Mouse (Mus musculus) neural tube, embryonic 13.5 days (tissue): ENCODE results near the gene Chek1. TPM values are rescaled to one million over a fixed set of nuclear protein-coding genes. Genes with fewer than 3 reads are reported as not detected.

Experiments used
- ATAC-seq: fragments of 200-750 bp; cut with Nextera tagmentation; 2 replicates; pipeline ENCODE4 v1.8.0; 2017; ENCODE audit warnings: low read depth, mild to moderate bottlenecking, moderate TSS enrichment, moderate library complexity
- H3K27ac ChIP-seq: fragments of 300-500 bp; sonication (generic); replicated peaks from 2 replicates; pipeline ENCODE4 v1.5.1; 2015; ENCODE audit warnings: moderate library complexity, mild to moderate bottlenecking, inconsistent platforms
- H3K27me3 ChIP-seq: fragments of 300-500 bp; sonication (generic); 2 replicates; pipeline ENCODE4 v1.6.1; 2015; ENCODE audit warnings: mild to moderate bottlenecking, inconsistent platforms
- H3K36me3 ChIP-seq: fragments of 300-500 bp; sonication (generic); 2 replicates; pipeline ENCODE4 v1.6.1; 2015; ENCODE audit warnings: mild to moderate bottlenecking, inconsistent platforms
- H3K4me1 ChIP-seq: fragments of 300-500 bp; sonication (generic); replicated peaks from 2 replicates; pipeline ENCODE4 v1.6.1; 2015; ENCODE audit warnings: inconsistent platforms
- H3K4me2 ChIP-seq: fragments of 300-500 bp; sonication (generic); 2 replicates; pipeline ENCODE4 v1.6.1; 2015; ENCODE audit warnings: inconsistent platforms, mild to moderate bottlenecking, moderate library complexity
- H3K4me3 ChIP-seq: fragments of 300-500 bp; sonication (generic); 2 replicates; pipeline ENCODE4 v1.5.1; 2015; ENCODE audit warnings: mild to moderate bottlenecking, inconsistent platforms
- H3K9ac ChIP-seq: fragments of 300-500 bp; sonication (generic); 2 replicates; pipeline ENCODE4 v1.6.1; 2015; ENCODE audit warnings: moderate library complexity, mild to moderate bottlenecking, inconsistent platforms
- H3K9me3 ChIP-seq: fragments of 300-500 bp; sonication (generic); 2 replicates; pipeline ENCODE4 v1.6.1; 2016; ENCODE audit warnings: inconsistent platforms
- WGBS: fragments of 180-500 bp; shearing (Covaris S2); methylation state at CpG from one replicate; pipeline ENCODE4 v1.1.7; 2015; 5-methylcytosine and 5-hydroxymethylcytosine counted together
- polyA plus RNA-seq: library from polyadenylated mRNA; unstranded; fragments of >200 nt; fragmentation: Nextera tagmentation; extraction: Ambion mirVana; gene quantifications from 2 replicates; pipeline ENCODE4 v1.2.1, GENCODE M21; 2015

Gene Chek1
- polyA plus RNA-seq, 1 experiment from 2014 or later, result 10.3 TPM

DNA sequence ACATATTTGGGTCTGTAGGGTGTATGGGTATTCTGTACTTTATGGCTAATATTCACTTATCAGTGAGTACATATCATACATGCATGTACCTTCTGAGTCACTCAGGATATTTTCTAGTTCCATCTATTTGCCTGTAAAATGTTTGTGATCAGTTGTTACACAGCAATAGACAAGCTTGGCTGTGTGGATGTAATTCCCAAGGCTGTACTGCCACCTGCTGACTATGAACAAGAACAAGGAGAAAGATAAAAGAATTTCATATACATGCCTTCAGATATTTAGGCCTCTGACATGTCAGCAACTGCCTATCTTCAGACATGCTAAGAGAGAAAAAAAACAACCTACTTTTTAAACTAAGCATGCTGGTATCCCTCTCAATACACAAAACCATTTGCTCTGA, 39.5 kb downstream of the Chek1 start:
- ATAC-seq, result no peak
- Histone ChIP-seq H3K4me2 (no peak overlapping the region), H3K9ac (no peak overlapping the region), H3K27ac (no peak overlapping the region), H3K4me1 (no peaks in the 10 kb centered on the region), H3K4me3 (no peak overlapping the region), H3K9me3 (no peaks in the 10 kb centered on the region), H3K36me3 (no peaks in the 10 kb centered on the region), H3K27me3 (no peaks in the 10 kb centered on the region)

DNA sequence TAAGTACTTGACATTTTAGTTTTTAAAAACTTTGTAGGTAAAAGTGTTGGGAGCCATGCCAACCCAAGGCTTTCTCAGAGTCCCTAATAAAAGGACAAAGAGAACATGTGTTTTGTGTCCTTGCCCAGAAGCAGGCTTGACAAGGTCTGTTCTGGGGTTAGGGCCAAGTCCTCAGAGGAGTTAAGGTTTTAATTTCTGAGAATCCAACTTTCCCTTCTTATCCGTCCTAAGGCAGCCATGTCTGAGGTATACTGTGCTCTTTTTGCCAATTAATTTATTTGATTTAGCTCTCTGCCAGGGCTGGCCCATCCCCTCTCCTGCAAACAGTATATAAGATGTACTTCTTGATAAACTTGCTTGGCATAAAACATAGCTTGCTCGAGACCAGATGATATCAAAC, 45.4 kb downstream of the Chek1 start:
- no peak overlapping the region for H3K9ac ChIP-seq
- WGBS, result 86% methylated on average over 2 of the region's 2 CpGs
- H3K9me3 ChIP-seq, result no peaks in the 10 kb centered on the region
- H3K27me3 ChIP-seq, result no peaks in the 10 kb centered on the region
- H3K27ac ChIP-seq, result no peak overlapping the region
- no peaks in the 10 kb centered on the region for H3K36me3 ChIP-seq
- no peak overlapping the region for H3K4me3 ChIP-seq
- ATAC-seq, result no peak
- H3K4me1 ChIP-seq, result no peaks in the 10 kb centered on the region
- no peak overlapping the region for H3K4me2 ChIP-seq

Other genes with a start within 250 kb of the Chek1 start
- not detected in 2 replicates for gene Gm5615, start 185.1 kb downstream of the Chek1 start, polyA plus RNA-seq
- gene Gm17689, start 144.4 kb downstream of the Chek1 start, polyA plus RNA-seq, result not detected in 2 replicates
- gene A630095E13Rik, start 83.7 kb downstream of the Chek1 start, polyA plus RNA-seq, result not detected in 2 replicates
- not detected in 2 replicates for gene Acrv1, start 33.8 kb downstream of the Chek1 start, polyA plus RNA-seq
- 97.2 and 119 TPM in 2 replicates for gene Stt3a, start 40.6 kb upstream of the Chek1 start, polyA plus RNA-seq
- 126 and 127 TPM in 2 replicates for gene Ei24, start 70.3 kb upstream of the Chek1 start, polyA plus RNA-seq
- 613 and 615 TPM in 2 replicates for gene Fez1, start 94.8 kb upstream of the Chek1 start, polyA plus RNA-seq